Mouse (Mus musculus): ENCODE data around the gene Bzw2.

Bzw2 gene

DNA sequence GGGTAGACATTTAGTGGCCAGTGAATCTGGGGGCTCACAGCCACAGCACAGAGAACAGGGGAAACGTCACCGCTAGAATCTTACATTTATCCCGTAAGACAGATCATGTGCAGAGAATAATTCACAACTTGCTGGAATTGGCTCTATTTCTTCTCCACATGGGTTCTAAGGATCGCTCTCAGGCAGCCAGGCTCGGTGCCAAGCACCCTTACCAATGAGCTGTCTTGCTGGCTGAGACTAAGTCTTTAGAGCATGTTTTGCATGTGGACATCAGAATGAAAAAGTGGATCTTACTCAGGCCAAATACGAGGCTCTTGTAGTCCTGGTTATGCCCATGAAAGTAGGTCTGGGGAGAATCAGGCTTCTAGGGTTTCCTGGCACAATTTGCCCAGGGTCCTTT is 17.5 kb downstream of the Bzw2 start:
- in situ Hi-C loops (cut with MboI; ENCODE audit: low pct_unique_long_range_greater_than_20kb in 1 of 2, low sequenced_read_pairs in 2 of 2, unreplicated experiment in 1 of 2): no loop called here

GRCm38 (mm10) chr12:36137192-36137591 is 20.7 kb downstream of the Bzw2 start:
- in situ Hi-C loops (cut with MboI; ENCODE audit: low pct_unique_long_range_greater_than_20kb in 1 of 2, low sequenced_read_pairs in 2 of 2, unreplicated experiment in 1 of 2): no loop called here

DNA sequence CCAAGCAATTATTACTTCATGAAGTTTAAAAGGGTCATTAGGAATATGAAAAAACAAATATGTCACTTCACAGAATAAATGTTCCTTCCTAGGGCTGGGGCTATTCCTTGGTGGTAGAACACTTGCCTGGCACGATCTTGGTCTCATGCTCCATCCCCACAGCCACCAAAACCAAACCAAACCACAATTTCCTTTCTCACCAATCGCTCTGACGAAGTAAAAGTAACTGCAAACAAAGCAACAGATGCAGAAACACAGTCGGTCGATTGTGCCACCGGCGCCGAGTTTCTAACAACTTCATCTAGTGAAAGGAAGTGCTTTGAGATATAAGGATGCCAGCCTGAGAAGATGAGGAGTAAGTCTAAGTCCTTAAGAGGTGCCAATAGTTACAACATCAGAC is 21.6 kb downstream of the Bzw2 start:
- in situ Hi-C loops (cut with MboI; ENCODE audit: low pct_unique_long_range_greater_than_20kb in 1 of 2, low sequenced_read_pairs in 2 of 2, unreplicated experiment in 1 of 2): no loop called here

DNA sequence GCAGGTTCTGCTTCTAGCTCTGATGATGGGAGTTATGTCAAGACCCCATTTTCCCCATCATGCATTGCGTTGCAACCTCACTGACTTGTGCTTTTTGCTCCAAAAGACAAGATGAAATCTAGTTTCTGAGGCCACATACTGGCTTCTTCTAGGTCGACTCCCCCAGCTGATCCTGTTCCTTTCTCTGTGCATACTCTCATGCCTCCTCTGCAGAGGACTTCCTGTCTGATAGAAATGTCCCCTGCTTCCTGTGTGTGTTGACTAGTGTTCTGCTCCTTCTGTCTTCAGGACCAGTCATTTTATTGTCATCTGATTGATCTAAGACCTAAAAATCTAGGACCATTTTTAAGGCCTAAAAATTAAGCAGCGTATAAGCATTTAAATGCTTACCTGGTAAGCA is 22.5 kb downstream of the Bzw2 start:
- in situ Hi-C loops (cut with MboI; ENCODE audit: low pct_unique_long_range_greater_than_20kb in 1 of 2, low sequenced_read_pairs in 2 of 2, unreplicated experiment in 1 of 2): no loop called here

DNA sequence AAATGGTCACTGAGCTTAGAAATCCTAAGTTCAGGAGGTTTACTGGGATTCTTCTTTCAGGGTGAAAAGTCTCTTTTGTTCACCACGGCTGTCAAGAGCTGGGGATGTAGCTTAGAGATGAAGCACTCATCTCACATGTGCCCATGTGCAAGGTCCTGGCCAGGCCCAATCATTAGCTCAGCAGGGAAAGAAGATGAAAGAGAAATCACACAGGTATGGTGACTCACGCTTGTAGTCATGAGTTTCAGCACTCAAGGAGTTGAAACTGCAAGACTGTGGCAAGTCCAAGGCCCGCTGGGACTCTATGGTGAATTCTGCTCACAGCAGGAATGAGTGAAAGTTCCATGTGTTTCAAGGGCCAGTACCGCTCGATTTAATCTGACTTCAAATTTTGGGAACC is 23.8 kb downstream of the Bzw2 start:
- in situ Hi-C loops (cut with MboI; ENCODE audit: low pct_unique_long_range_greater_than_20kb in 1 of 2, low sequenced_read_pairs in 2 of 2, unreplicated experiment in 1 of 2): no loop called here

GRCm38 (mm10) chr12:36133547-36133946 is 24.3 kb downstream of the Bzw2 start:
- in situ Hi-C loops (cut with MboI; ENCODE audit: low pct_unique_long_range_greater_than_20kb in 1 of 2, low sequenced_read_pairs in 2 of 2, unreplicated experiment in 1 of 2): no loop called here

GRCm38 (mm10) chr12:36132668-36133067 is 25.2 kb downstream of the Bzw2 start:
- in situ Hi-C loops (cut with MboI; ENCODE audit: low pct_unique_long_range_greater_than_20kb in 1 of 2, low sequenced_read_pairs in 2 of 2, unreplicated experiment in 1 of 2): no loop called here

DNA sequence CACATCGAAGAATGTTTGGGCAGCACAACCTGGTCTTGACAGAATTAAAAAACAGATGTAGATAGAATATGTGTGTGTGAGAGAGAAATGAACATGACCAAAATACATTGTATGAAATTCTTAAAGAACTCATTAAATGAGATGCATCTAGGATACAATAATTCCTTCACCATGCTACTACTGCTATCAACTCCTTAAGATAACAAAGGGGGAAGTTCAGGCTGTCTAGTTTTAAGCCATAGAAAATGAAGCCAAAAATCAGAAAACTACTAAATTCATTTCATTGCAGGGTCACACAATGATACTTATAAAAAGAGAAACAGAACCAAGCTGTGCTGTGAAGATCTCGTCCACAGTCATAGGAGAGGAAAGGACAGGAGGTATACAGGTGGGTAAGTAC is 25.6 kb downstream of the Bzw2 start:
- in situ Hi-C loops (cut with MboI; ENCODE audit: low pct_unique_long_range_greater_than_20kb in 1 of 2, low sequenced_read_pairs in 2 of 2, unreplicated experiment in 1 of 2): no loop called here

DNA sequence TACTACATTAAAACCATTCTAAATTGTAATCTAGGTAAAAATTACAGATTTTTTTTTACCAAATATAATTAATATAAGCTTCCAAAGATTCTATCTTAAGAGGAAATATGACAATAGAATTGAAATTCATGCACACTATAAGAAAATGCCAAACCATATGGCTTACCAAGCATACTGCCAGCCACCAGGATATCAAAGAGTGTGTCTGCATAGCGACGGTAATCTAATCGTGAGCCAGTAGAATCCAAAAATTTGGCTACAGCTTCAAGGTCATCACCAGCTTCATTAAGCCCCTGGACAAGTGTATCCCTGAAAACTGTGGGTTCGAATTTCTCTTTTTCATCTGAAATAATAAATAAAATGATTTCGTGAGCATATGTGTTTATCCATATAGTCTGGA is 28.1 kb downstream of the Bzw2 start:
- in situ Hi-C loops (cut with MboI; ENCODE audit: low pct_unique_long_range_greater_than_20kb in 1 of 2, low sequenced_read_pairs in 2 of 2, unreplicated experiment in 1 of 2): no loop called here

DNA sequence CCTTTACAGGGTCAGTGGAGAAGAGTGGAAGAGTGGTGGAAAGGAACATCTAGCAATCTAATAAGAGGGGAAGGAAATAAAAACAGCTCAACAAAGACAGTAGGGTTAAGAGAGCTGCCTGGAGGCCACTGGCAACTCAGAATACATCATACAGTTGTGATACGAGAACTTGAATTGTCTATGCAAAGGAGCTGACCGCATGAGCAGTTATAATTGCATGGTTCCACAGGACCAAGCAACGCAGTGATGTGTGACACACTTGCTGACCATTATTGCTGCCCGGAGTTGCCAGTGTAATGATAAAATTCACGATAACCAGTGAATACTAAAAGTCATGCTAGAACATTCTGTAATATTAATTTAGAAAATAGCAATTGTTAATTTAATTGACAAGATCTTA is 31.8 kb downstream of the Bzw2 start:
- in situ Hi-C loops (cut with MboI; ENCODE audit: low pct_unique_long_range_greater_than_20kb in 1 of 2, low sequenced_read_pairs in 2 of 2, unreplicated experiment in 1 of 2): no loop called here

DNA sequence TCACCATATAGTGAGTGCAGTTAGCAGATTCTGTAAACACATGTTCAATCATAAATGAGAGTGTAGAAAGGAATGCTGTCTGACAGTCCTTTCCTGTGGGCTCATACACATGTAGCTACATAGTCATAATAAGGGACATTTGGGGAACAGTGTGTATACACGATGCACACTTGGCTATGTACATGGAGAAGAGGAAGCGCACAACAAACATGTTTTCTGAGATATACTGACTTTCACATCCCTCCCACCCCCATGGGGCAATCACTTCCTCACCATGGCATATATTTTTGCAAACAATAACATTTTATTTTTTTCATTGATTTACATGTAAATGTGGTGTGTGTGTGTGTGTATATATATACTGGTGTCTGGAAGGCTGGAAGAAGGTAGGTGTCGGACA is 38.6 kb downstream of the Bzw2 start:
- in situ Hi-C loops (cut with MboI; ENCODE audit: low pct_unique_long_range_greater_than_20kb in 1 of 2, low sequenced_read_pairs in 2 of 2, unreplicated experiment in 1 of 2): no loop called here

GRCm38 (mm10) chr12:36117161-36117560 is 40.7 kb downstream of the Bzw2 start:
- in situ Hi-C loops (cut with MboI; ENCODE audit: low pct_unique_long_range_greater_than_20kb in 1 of 2, low sequenced_read_pairs in 2 of 2, unreplicated experiment in 1 of 2): no loop called here

DNA sequence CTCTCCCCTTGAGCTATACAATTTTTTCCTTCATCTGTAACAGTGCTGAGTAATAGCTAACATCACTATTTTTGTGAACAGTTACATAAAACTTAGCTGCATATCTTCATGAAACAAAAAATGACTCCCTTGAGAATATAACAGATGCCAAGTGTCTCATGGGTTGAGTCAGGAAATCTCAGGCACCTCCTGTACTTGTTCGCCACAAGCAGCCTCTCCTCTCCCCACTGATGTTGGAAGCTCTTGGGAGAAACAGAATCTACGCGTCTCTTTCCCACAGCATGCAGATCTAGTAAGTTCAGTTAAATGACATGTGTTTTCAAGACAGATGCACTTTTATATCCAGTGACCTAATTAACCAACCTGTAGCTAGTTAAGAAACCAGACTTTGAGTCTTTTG is 45.8 kb downstream of the Bzw2 start:
- in situ Hi-C loops (cut with MboI; ENCODE audit: low pct_unique_long_range_greater_than_20kb in 1 of 2, low sequenced_read_pairs in 2 of 2, unreplicated experiment in 1 of 2): no loop called here

DNA sequence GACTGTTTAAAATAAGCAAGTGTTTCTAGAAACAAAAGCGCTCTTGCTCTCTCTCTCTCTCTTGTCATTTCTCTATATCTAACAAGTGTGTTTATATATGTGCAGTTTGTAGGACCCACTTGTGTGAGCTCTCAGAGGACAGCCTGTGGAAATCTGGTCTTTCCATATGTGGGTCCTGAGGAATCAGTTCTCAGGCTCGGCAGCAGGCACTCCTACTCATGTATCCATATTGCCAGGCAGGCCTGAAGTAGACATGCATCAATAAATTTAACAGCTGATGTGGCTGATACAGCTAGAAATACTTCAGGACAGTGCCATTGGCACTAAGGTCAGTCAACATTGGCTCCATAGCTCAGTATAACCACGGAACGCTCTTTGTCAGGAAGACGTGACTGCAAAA is 46.8 kb downstream of the Bzw2 start:
- in situ Hi-C loops (cut with MboI; ENCODE audit: low pct_unique_long_range_greater_than_20kb in 1 of 2, low sequenced_read_pairs in 2 of 2, unreplicated experiment in 1 of 2): no loop called here

- in situ Hi-C loops (cut with MboI; ENCODE audit: low pct_unique_long_range_greater_than_20kb in 1 of 2, low sequenced_read_pairs in 2 of 2, unreplicated experiment in 1 of 2): no loop called here
Observed at GRCm38 (mm10) chr12:36110457-36110856, 47.4 kb downstream of the Bzw2 start.

DNA sequence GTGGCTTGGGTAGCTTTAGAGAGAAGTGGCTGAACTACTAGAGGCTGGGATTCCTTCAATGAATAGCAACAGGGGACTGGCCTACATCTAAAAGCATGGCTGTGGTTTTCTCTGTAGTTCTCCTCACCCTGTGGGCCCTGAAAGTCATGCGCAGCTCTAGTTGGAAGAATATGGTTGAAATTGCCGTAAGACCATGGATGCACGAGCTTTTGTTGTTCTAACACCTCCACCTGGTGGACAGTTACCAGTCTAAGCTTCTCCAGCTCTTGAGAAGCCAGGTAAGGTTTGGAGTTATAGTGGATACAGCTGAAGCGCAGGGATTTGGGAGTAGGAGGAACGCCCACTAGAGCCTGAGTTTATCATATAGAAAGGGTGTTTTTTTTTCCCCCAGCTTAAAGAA is 49.4 kb downstream of the Bzw2 start:
- in situ Hi-C loops (cut with MboI; ENCODE audit: low pct_unique_long_range_greater_than_20kb in 1 of 2, low sequenced_read_pairs in 2 of 2, unreplicated experiment in 1 of 2): no loop called here

GRCm38 (mm10) chr12:36103592-36103910 is 54.3 kb downstream of the Bzw2 start:
- in situ Hi-C loops (cut with MboI; ENCODE audit: low pct_unique_long_range_greater_than_20kb in 1 of 2, low sequenced_read_pairs in 2 of 2, unreplicated experiment in 1 of 2): no loop called here

DNA sequence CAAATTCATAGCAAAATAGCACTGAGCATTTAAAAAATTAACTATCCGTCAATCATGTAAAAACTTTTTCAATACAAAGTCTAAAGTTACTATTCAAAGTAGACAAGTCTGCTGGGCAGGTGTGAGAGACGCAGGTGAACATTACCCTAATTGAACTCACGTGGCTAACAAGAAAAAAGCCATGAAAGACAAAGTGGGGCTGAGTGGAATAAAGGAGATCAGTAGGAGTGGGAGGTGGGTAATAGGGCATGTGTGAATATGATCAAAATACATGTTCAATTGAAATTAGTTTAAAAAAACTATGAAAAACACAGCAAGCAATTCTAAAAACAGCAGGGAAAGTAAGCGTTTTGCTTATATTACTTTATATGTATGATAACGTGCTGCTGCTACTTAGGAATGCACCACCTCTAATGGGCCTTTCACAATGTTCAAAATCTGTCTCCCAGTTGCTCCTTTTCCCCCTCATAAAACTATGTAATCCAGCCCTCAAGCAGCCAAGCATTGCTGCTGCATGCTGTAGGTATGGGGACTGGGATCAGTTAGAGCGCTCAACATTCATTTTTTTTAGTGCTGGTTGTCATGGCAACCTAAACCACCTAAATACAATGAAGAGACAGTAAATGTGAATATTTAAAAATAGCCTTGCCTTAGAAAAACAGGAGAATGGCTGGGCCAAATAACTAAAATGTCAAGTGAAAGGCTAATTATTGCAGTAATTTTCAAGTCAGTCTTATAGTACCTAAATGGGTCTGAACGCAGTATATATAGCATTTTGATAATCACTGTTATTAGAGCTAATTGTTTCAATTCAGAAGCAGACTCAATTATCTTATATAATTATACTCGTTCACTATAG is 54.9 kb downstream of the Bzw2 start:
- in situ Hi-C loops (cut with MboI; ENCODE audit: low pct_unique_long_range_greater_than_20kb in 1 of 2, low sequenced_read_pairs in 2 of 2, unreplicated experiment in 1 of 2): no loop called here

GRCm38 (mm10) chr12:36095371-36095880 is 62.5 kb downstream of the Bzw2 start:
- in situ Hi-C loops (cut with MboI; ENCODE audit: low pct_unique_long_range_greater_than_20kb in 1 of 2, low sequenced_read_pairs in 2 of 2, unreplicated experiment in 1 of 2): no loop called here

GRCm38 (mm10) chr12:36093081-36093670 is 64.7 kb downstream of the Bzw2 start:
- in situ Hi-C loops (cut with MboI; ENCODE audit: low pct_unique_long_range_greater_than_20kb in 1 of 2, low sequenced_read_pairs in 2 of 2, unreplicated experiment in 1 of 2): no loop called here
